Mouse (Mus musculus) right cerebral cortex, adult 2 months (tissue): ENCODE measurements around the gene Gm11627.
"Not testable (repeated sequence)": the region's sequence is repeated elsewhere in the genome, so short reads cannot be mapped to it uniquely, and the experiment has no call there.

Experiments
- DNase-seq, 2 experiments: peaks; one replicate each; pipeline ENCODE4 v3.0.0; 2021 to 2022; ENCODE audit warnings: low spot score in 2 of 2

Gm11627 gene

DNA sequence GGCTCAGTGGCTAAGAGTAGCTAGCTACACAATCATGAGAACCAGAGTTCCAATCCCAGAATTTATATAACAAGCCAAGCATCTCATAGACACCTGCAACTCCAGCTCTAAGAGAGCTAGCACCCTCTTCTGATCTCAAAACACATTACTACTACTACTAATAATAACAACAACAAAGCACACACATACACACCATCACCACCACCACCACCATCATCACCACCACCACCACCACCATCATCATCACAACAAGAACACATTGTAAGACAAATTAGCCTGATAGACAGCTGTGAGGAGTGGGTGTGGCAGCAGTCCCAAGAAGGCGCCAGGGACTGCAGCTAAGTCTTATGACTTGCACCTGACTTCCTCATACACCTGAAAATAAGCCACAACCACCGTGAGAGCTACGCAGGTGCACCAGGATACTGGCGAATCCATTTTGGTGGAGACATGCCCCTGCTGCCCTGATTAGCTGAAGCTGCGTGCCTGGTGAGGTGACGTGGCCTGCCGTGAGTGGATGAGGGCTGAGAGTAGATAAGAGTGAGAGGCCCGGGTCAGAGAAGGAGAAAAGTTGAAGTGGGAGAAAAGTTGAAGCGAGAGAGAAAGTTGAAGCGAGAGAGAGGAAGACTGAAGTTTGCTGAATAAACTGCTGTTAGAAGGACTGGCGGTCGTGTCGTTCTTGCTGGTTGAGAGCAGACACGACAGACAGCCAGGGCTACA, 14.1 kb downstream of the Gm11627 start:
- DNase-seq = not testable (repeated sequence)

DNA sequence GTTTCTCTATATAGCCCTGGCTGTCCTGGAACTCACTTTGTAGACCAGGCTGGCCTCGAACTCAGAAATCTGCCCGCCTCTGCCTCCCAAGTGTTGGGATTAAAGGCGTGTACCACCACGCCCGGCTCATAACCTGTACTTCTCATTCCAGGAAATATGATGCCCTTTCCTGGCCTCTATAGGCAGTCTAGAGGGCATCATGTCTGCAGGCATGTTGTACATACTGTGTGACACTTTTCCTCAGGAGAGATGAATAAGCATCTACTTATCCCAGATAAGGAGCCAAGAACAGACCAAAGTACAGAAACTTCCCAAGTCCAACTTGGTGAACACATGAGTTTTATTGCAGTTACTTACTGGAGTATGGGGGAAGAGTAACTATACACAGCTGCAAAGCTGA, 20.6 kb downstream of the Gm11627 start:
- no peak for DNase-seq

DNA sequence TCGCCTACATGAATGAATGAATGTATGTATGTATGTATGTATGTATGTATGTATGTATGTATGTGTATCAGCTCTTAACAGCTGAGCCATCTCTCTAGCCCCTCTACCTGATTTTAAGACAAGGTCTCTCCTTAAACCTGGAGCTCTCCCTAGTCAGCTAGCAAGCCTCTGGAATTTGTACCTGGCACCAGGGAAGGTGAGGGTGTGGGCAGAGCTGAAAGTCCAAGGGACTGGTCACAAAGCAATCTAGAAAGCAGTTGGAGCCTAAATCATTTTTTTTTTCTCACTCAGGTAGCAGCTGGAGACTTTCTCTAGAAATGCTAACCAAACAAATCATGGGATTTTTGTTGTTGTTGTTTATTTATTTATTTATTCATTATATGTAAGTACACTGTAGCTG, 21.9 kb downstream of the Gm11627 start:
- DNase-seq = no peak

DNA sequence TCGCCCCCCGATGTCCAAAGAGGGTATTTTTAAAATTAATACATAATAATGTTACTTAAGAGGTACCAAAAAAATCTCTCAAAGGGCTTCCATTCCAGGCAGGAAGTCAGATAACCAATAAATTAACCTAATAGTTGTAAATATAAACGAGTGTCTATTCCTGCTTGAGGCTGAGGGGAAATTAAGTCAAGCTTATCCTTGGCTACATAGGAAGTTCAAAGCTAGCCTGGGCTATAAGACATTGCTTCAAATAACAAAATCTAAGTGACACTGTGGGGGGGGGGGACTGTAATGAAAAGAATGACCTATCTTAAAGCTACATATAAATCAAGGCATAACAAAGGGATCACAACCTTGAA, 22.6 kb downstream of the Gm11627 start:
- DNase-seq = no peak

DNA sequence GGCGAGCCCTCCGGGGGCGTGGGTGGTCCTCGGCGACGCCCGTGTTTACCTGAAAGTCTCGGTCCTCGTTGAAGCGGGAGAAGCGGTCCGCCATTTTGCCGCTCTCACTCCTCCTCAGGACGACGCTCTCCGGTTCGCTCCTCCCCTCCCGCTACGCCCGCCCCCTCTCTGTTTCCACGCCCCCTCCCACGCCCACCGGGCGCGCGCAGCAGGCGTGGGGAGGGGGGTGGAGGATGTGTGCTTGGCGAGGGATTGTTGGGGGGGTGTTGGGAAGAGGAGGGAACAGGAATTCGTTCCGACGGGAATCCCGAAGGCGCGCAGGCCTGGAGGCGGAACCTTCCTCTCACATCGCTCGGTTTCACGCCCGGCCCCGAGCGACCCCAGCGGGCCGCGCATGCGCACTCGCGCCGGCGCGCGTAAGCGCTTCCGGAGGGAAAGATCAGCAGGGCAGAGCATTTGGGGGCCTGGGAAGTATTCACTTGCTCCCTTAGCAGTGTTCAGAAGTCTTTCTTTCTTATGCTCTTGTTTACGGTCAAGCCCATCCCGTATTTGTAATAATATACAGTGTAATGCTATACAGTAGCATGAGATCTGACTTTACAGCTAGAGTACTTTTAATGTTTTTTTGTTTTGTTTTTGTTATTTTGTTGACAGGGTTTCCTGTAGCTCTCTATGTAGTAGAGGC, 23.1 kb downstream of the Gm11627 start, which contains the start of gene Gpatch8:
Gene Gpatch8 (minus strand): TSS at position 362 of the 685 bp plus-strand sequence.
- peak; percentile 91 to 94 for DNase-seq

DNA sequence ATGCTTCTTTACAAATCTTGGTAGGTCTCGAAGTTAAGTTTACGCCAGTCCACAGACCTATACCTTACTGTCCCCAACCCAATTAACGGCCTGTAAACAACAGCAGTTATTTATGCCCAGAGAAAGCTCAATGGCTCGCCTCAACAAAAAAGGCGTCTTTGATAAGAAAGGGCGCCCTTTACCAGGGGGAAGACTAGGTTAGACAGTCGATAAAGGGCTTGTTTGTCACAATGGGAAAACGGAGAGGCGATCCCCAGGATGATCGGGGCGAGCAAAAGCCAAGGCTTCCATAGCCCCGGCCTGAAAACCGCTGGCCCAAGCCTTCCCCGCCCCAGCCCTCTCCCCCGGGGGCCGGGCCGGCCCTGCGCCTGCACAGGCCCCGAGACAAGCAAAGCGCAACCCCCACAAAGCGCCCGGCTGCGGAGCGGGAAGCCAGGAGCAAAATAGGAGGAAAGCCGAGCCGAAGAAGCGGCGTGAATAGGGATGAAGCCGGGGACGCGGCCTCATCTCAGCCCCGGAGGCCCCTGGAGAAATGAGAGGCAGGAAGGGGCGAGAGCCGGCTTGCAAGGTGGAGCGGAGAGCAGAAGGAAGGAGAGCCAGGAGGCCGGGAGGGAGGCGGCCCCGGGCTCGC, 23.7 kb downstream of the Gm11627 start:
- peak; percentile 26 to 47 for DNase-seq

DNA sequence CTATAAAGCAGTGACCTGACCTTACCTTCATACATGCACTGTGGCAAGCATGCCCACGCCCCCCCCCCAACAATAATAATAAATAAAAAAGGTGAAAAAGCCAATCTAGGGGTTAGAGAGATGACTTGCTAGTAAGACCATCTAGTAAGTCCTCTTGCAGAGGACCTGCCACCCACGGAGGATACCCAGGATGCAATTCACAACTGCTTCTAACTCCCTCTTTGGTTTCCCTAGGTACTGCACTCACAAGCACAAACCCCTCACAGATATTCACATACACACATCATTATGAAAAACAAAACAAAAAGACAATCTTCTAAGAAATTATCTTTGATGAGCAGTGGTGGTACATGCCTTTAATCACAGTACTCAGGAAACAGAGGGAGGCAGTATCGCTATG, 27.2 kb downstream of the Gm11627 start:
- DNase-seq = no peak

DNA sequence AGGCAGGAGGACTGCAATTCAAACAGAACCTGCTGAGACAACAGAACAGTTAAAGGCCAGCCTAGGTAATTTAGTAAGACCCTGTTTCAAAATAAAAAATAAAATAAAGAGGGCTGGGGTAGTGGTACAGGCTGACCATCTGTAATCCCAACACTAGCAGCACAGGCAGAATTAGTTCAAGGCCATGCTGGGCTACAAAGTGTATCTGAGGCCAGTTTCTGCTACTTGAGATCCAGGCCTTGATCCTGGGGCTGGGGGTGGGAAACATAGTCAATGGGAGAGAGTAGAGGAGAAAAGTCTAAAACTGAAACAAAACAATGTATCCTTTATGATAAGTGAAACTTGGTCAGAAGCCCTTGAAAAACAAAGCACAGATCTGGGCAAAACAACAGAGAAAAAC, 28.1 kb downstream of the Gm11627 start:
- no peak for DNase-seq

DNA sequence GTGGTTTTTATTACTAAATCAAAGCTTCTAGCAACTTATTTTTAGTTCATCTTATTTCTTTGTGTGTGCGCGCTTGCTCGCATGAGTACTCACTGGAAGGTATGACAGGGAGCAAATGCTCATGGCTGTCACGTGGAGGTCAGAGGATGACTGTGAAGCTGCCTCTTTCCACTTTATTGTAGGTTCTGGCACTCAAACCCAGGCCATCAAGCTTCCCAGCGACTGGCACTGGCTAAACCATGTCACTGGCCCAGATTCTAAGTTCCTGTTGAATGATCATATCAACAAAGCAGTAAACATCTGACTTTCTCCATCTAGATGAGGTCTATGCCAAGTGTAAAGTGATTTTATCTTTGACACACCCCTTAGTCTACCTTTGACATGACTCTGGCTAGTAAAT, 37.8 kb downstream of the Gm11627 start:
- no peak for DNase-seq

DNA sequence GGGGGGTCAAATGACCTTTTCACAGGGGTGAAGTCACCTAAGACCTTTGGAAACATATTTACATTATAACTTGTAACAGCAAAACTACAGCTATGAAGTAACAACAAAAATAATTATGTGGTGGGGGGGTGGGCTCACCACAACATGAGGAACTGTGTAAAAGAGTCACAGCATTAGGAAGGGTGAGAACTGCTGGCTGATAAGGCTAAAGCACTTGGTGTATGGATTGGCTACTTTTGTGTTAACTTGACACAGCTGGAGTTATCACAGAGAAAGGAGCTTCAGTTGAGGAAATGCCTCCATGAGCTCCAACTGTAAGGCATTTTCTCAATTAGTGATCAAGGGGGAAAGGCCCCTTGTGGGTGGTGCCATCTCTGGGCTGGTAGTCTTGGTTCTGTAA, 39.0 kb downstream of the Gm11627 start:
- DNase-seq = not testable (repeated sequence)

DNA sequence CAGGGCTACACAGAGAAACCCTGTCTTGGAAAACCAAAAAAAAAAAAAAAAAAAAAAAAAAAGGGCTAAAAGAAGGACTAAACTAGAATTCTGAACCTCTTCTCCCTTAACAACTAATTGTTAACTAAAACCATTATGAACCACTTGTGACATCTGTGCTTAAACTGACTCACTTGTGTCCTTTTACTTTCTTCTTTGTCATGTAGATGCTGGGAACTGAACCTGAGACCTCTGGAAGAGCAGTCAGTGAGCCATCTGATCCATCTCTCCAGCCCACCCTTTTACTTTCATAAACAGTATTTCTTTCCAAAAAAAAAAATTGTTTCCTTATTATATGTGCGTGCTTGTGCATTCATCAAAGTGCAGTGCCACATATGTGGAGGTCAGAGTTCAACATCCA, 39.6 kb downstream of the Gm11627 start:
- DNase-seq = no peak

DNA sequence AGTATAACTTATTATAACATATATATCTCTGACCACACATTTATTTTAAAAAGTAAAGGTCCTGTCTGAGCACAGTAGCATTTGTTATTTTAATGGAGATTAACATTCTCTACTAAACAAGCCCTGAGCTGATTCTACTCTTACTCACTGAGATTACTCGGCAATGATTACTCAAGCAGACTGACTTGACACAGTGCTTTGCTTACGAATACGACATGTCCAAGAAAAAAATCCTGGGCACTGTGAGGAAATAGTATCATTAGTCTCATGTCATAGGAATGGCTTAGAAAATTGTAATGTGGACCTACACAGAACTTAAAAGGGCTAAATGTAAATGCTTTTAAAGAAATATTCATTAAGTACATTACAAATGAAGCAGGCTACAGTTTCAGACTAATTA, 43.1 kb downstream of the Gm11627 start:
- DNase-seq = no peak

DNA sequence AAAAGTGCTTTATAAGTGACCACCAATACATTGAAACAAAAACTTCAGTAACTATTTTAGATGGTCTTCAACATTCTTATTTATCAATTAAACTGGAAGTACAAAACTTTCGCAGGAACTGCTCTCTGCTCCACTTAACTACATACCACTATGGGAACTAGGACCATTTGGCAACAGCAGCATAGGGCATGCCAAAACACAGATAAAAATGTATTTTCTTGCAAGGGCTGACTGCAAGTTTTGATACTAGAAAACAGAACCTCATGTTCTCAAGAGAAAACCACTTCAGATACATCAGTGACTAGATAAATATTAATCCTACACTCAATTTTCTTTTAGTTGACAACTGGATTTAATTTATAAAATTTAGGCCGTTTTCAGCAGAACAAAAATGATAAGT, 45.2 kb downstream of the Gm11627 start:
- DNase-seq = no peak

DNA sequence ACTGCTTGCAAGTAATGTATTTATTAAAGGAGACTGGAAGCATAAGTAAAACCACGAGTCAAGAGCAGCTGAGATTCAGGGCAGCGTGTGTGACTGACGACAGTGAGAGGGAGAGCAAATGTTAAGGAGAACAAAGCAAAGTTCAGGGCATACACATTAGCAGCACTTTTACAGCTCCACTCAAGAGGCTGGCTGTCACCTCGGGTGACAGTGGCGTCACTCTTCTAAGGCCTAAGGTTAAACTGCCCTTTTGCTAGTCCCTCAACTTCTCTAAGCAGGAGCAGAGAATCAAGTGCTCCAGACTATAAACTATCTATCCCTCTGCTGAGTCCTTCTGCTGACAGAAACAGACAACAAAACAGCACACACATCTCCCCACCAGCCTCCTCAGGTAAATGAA, 47.8 kb downstream of the Gm11627 start:
- DNase-seq = no peak
